ENCODE assay signal across 11 mouse cellular contexts in genomic region chr15:25669283-25670247, GRCm38 (mm10). TPM values are rescaled to one million over a fixed set of nuclear protein-coding genes. Genes with fewer than 3 reads are reported as not detected.
DNase-seq lines count a peak whose midpoint lies in the region; ATAC-seq lines count a peak whose summit lies in the region.
"Had no signal": no experiment of that assay in that cellular context is flagged by ENCODE, and none has a peak within 500 bp of the region (broad histone marks: within the 10 kb centered on the region; RNA-seq: fewer than 3 reads in every experiment).

No protein-coding gene starts in this region.

- WGBS in kidney, embryonic 15.5 days = 35% methylated on average over 16 of the region's 16 CpGs
- 51% methylated on average over 16 of the region's 16 CpGs for WGBS in limb, embryonic 10.5 days

- H3K4me1 ChIP-seq in kidney, embryonic 15.5 days = peaks cover 34% of the 10 kb centered on the region
- peaks cover 72% of the 10 kb centered on the region for H3K4me1 ChIP-seq in limb, embryonic 10.5 days

- peak; percentile 40 to 52 for DNase-seq in cerebellum, postnatal 10 days
- no peak for DNase-seq in cerebellum, postnatal 4 days (ENCODE audit: low spot score in 2 of 2)
- no peak for DNase-seq in kidney, postnatal 36 days
- DNase-seq in CD4-positive helper T cell, adult 2 months (ENCODE audit: low read depth, low spot score) = peak; percentile 11
- DNase-seq in limb, embryonic 10.5 days (ENCODE audit: low spot score) = no peak
- no peak for DNase-seq in testis, postnatal 14 days (ENCODE audit: low spot score)
- no peak for DNase-seq in embryo, embryonic 11 days
- DNase-seq: thymus, postnatal 25 days had no signal

- no peak overlapping the region for H3K4me2 ChIP-seq in kidney, embryonic 15.5 days
- H3K4me2 ChIP-seq: hindbrain, embryonic 14.5 days; liver, embryonic 15.5 days had no signal

- H3K9ac ChIP-seq in kidney, embryonic 15.5 days = no peak overlapping the region
- H3K9ac ChIP-seq: hindbrain, embryonic 14.5 days; liver, embryonic 15.5 days had no signal

- H3K27ac ChIP-seq in kidney, embryonic 15.5 days = peak overlapping the region; percentile 19; the same call in 1 of the 2 replicates
- H3K27ac ChIP-seq in limb, embryonic 10.5 days = peak overlapping the region; percentile 53
- H3K27ac ChIP-seq: hindbrain, embryonic 14.5 days; liver, embryonic 15.5 days had no signal

- no peak; the same call in 1 of the 2 replicates for ATAC-seq in kidney, embryonic 15.5 days (replicated peaks; ENCODE audit: low FRiP score)

- H3K9me3 ChIP-seq in kidney, embryonic 15.5 days (replicated peaks) = no peaks in the 10 kb centered on the region
- H3K9me3 ChIP-seq in limb, embryonic 10.5 days (replicated peaks) = no peaks in the 10 kb centered on the region
- H3K9me3 ChIP-seq: liver, embryonic 15.5 days had no signal

- no peak overlapping the region for H3K4me3 ChIP-seq in kidney, embryonic 15.5 days (replicated peaks)
- H3K4me3 ChIP-seq in limb, embryonic 10.5 days = no peak overlapping the region
- H3K4me3 ChIP-seq: liver, embryonic 15.5 days had no signal

- H3K27me3 ChIP-seq in kidney, embryonic 15.5 days = no peaks in the 10 kb centered on the region
- no peaks in the 10 kb centered on the region for H3K27me3 ChIP-seq in limb, embryonic 10.5 days (ENCODE audit: low read depth, poor library complexity, severe bottlenecking)
- H3K27me3 ChIP-seq: liver, embryonic 15.5 days had no signal

- peaks cover 25% of the 10 kb centered on the region for H3K36me3 ChIP-seq in kidney, embryonic 15.5 days
- peaks cover 25% of the 10 kb centered on the region for H3K36me3 ChIP-seq in limb, embryonic 10.5 days

RNA-seq across cellular contexts. Expression of gene Myo10, which starts 47.2 kb away (rescaled TPM):
- polyA plus RNA-seq in kidney, embryonic 15.5 days (2015; fragmentation: Nextera tagmentation; extraction: Ambion mirVana) = 39.3 and 40.5 TPM in 2 replicates
- 38.5 and 47.2 TPM in 2 replicates for polyA plus RNA-seq in limb, embryonic 10.5 days (2016; fragmentation: Nextera tagmentation; extraction: Ambion mirVana)

Comparison
In these comparisons a context has a peak if more than half of its experiments do, and no peak if none do; other contexts are left out.
1. DNase-seq: peak in cerebellum, postnatal 10 days (2 of 2) and CD4-positive helper T cell, adult 2 months (single experiment); none in cerebellum, postnatal 4 days (0 of 2), kidney, postnatal 36 days (0 of 2), limb, embryonic 10.5 days (single experiment), testis, postnatal 14 days (single experiment) and embryo, embryonic 11 days (single experiment).